Comparison of ENCODE assay signal across 16 mouse cellular contexts in the genomic region with DNA sequence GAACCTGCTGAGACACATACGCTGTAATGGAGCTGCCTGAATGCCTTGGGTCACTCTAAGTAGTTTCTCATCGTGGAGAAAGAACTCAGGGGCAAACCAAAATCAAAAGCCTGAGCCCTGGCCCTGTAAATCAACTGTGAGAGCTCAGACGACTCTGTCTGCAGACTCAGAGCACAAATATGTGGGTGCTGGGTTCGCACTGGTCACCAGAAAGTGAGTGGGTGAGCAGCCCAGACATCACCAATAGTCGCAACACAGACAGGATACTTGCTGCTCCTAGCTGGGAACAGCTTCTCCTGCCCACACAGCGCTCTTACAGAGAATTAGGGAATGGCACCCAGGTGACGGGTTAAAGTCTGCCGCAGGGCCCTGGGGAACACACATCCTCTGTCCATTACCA.
"Had no signal": no experiment of that assay in that cellular context is flagged by ENCODE, and none has a peak within 500 bp of the region (broad histone marks: within the 10 kb centered on the region; RNA-seq: fewer than 3 reads in every experiment).

No protein-coding gene starts in this region.

- H3K4me3 ChIP-seq: megakaryocyte, embryonic 14.5 days; midbrain, embryonic 12.5 days; neural tube, embryonic 12.5 days; stomach, embryonic 15.5 days had no signal

- DNase-seq: lung, adult 18-20 months; lung, embryonic 14.5 days; lung, postnatal 14 days; lung, postnatal 36 days; midbrain, embryonic 14.5 days; retina, postnatal 1 day; right cerebral cortex, adult 18-20 months; thymus, adult 2 months; thymus, postnatal 25 days; thymus, postnatal 4 days had no signal

- H3K27ac ChIP-seq: macrophage; midbrain, embryonic 12.5 days; neural tube, embryonic 12.5 days; stomach, embryonic 15.5 days; stomach, postnatal 0 days had no signal

- H3K9me3 ChIP-seq: midbrain, embryonic 12.5 days; neural tube, embryonic 12.5 days; stomach, embryonic 15.5 days had no signal

- H3K27me3 ChIP-seq: megakaryocyte, embryonic 14.5 days; neural tube, embryonic 12.5 days; stomach, embryonic 15.5 days had no signal
